Mouse (Mus musculus) cortical plate, adult 2 months (tissue): ENCODE measurements around the gene Arid1b.

ENCODE experiments used
- CTCF ChIP-seq: fragments of 200-500 bp; IDR thresholded peaks from 2 replicates; pipeline ENCODE4 v1.5.1; 2011; ENCODE audit warnings: mild to moderate bottlenecking, control low read depth, low read length; ENCODE audit not compliant: insufficient read depth; ENCODE audit errors: extremely low read depth
- POLR2A ChIP-seq: fragments of 200-500 bp; IDR thresholded peaks from 2 replicates; pipeline ENCODE4 v1.6.1; 2011; ENCODE audit warnings: mild to moderate bottlenecking, low read length, control low read depth; ENCODE audit not compliant: insufficient read depth; ENCODE audit errors: extremely low read depth

DNA sequence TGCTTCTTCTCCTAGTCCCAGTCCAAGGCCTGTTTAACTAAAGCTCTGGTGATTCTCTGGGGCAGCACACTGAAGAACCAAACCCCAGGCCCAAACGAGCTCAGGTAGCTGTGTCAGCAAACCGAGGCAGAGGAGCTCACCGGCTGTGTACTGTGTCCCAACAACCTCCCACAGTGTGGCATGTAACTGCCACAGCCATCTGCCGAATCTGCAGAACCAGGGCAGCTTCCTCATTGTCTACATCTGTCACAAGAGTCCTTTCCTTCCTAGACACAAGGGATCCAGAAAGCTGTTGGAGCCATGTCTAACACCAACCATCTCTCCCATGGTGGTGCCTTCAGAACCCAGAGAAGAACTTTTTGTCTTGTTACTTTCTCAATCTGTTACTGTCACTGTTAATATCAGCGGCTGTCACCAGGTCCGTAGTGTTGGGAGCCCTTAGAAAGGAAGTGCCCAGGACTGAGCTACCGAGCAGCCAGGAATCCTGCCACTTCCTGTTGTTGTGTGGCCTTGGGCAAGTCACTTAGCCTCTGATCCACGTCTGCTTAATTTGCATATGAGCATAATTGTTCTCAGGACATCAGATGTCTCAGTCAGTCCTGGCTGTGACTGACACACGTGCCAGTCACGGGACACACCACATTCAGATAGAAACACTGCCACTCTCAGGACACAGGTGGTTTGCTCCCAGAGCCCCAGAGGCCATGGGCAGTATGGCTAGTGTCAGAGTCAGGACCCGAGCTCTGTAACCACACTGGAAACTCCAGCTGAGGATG, 309.0 kb downstream of the Arid1b start:
- TF ChIP-seq CTCF (no peak), POLR2A (no peak)
